Mouse (Mus musculus) right cerebral cortex, postnatal 14 days (tissue): ENCODE results near the gene Cers1.
A peak's percentile ranks its signal among the peaks of the same experiment; 100 is the strongest.

Source experiments
- DNase-seq: peaks from one replicate; pipeline ENCODE4 v3.0.0; 2022

The Cers1 gene

GRCm38 (mm10) chr8:70352657-70353151 lies 37.1 kb downstream of the Cers1 start:
- DNase-seq, result no peak

GRCm38 (mm10) chr8:70353194-70353817 lies 37.7 kb downstream of the Cers1 start, which contains the start of gene Upf1:
Gene Upf1 (minus strand): TSS chr8:70353278.
- peak; percentile 100 for DNase-seq

GRCm38 (mm10) chr8:70354004-70354403 lies 38.4 kb downstream of the Cers1 start:
- DNase-seq, result no peak

GRCm38 (mm10) chr8:70356111-70356510 lies 40.5 kb downstream of the Cers1 start:
- no peak for DNase-seq

GRCm38 (mm10) chr8:70359411-70359810 lies 43.8 kb downstream of the Cers1 start:
- no peak for DNase-seq

GRCm38 (mm10) chr8:70360769-70361168 lies 45.2 kb downstream of the Cers1 start:
- no peak for DNase-seq

- DNase-seq, result no peak
These were observed 46.0 kb downstream of the Cers1 start for GRCm38 (mm10) chr8:70361484-70362032.

- no peak for DNase-seq
These were observed 48.5 kb downstream of the Cers1 start for GRCm38 (mm10) chr8:70364066-70364465.

GRCm38 (mm10) chr8:70366588-70366987 lies 51.0 kb downstream of the Cers1 start:
- no peak for DNase-seq

- no peak for DNase-seq
These were observed 54.9 kb downstream of the Cers1 start for GRCm38 (mm10) chr8:70370476-70370875.

- no peak for DNase-seq
These were observed 56.4 kb downstream of the Cers1 start for GRCm38 (mm10) chr8:70371951-70372350.

GRCm38 (mm10) chr8:70373397-70374317 lies 58.1 kb downstream of the Cers1 start, which contains the start of gene Comp:
Gene Comp (plus strand): TSS chr8:70373558.
- DNase-seq, result no peak

- no peak for DNase-seq
These were observed 58.8 kb downstream of the Cers1 start for GRCm38 (mm10) chr8:70374318-70374927.

- DNase-seq, result no peak
These were observed 59.8 kb downstream of the Cers1 start for GRCm38 (mm10) chr8:70375212-70375859.

GRCm38 (mm10) chr8:70376275-70376741 lies 60.7 kb downstream of the Cers1 start:
- DNase-seq, result no peak

GRCm38 (mm10) chr8:70377049-70377448 lies 61.5 kb downstream of the Cers1 start:
- DNase-seq, result no peak

- no peak for DNase-seq
These were observed 64.5 kb downstream of the Cers1 start for GRCm38 (mm10) chr8:70380069-70380468.
